Mouse (Mus musculus) cortical plate, adult 2 months (tissue): ENCODE results near the gene Pphln1.

ENCODE experiments used
- CTCF ChIP-seq: fragments of 200-500 bp; IDR thresholded peaks from 2 replicates; pipeline ENCODE4 v1.5.1; 2011; ENCODE audit warnings: mild to moderate bottlenecking, control low read depth, low read length; ENCODE audit not compliant: insufficient read depth; ENCODE audit errors: extremely low read depth
- POLR2A ChIP-seq: fragments of 200-500 bp; IDR thresholded peaks from 2 replicates; pipeline ENCODE4 v1.6.1; 2011; ENCODE audit warnings: mild to moderate bottlenecking, low read length, control low read depth; ENCODE audit not compliant: insufficient read depth; ENCODE audit errors: extremely low read depth

- TF ChIP-seq CTCF (no peak), POLR2A (no peak)
These were observed 39.6 kb upstream of the Pphln1 start for GRCm38 (mm10) chr15:93358346-93359095.
